Mouse (Mus musculus): ENCODE data around the gene Atf6. TPM values are rescaled to one million over a fixed set of nuclear protein-coding genes. Genes with fewer than 3 reads are reported as not detected.
A peak's percentile ranks its signal among the peaks of the same experiment; 100 is the strongest.

Atf6 gene
- total RNA-seq, 2 experiments from 2014 or later, result 22.6 to 23.1 TPM

DNA sequence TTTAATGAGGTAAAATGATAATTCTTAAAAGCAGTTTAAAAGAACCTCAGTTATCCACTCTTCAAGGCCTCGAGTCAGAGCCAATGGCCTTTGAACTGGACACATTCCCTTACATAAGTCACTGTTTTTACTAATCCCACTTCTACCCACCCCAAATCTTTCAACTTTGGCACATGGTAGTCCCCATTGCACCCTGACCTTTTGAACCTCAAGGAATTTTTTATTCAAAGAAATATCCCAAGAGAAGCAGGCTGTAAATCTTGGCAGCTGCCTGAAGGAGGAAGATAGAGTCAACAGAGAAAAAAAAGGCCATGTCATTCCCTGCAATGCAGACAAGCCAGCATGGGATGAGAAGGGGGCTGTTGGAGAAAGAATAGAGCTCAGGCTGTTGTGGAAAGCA, 93.1 kb downstream of the Atf6 start:
- no peak for DNase-seq (ENCODE audit: low spot score in 2 of 2)

DNA sequence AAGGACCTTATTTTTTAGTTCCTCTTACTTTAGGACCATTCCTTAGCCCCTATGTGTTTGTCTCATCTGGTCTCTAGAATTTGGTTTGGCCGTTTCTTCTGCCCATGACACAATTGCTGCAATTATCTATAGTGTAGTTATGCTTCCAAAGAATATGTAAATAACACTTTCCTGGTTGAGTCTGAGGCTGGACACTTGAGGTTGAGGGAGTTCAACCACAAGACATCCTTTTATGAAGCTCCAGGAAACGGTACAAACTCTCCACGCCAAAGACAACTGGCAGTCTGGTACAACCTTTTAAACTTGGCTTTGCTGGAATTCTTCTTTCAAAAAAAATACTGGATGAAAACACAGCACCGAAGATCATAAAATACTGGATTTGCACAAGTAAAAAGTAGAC, 94.1 kb downstream of the Atf6 start:
- DNase-seq (ENCODE audit: low spot score in 2 of 2), result no peak

DNA sequence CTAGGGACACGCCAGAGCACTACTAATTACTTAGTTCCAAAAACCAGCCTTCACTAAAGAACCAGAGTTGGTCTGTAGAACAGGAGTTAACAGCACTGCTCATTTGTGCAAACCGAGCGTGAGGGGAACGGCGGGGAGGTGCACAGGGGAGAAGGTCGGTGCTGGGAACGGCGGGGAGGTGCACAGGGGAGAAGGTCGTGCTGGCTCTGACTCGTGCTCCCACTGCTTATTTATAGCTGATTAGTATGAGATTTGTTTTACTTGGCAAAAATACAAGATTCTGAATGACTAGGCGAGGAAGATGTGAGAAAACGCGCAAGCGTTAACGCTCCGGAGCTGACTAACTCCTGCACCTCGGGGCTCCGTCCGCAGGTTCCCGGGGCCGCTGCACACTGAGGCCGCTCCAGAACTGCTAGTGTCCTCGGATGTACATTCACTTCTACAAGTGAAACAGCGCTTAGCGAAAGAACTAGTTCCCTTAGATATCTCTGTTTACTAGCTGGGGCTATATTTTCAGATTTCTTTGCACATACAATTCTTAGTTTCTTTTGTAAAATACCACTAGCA, 96.1 kb downstream of the Atf6 start:
- no peak for DNase-seq (ENCODE audit: low spot score in 2 of 2)

DNA sequence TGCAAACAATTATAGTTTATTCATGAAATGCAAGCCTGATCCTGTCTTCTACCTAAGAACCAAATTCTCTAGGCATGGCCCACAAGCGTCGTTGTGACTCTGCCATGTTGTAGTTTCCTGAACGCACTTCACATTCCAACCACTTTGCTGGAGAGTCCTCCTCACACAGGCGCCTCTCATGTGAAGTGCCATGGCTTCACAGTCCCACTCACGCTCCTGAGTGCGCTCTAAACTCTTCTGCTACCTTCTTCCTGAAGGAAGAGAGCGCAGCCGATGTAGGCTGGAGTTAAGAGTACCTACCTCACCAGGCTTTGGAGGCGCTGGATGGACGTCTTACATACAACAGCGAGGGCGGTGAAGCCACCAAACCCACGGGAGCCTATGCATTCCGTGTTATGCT, 96.9 kb downstream of the Atf6 start:
- no peak for DNase-seq (ENCODE audit: low spot score in 2 of 2)

DNA sequence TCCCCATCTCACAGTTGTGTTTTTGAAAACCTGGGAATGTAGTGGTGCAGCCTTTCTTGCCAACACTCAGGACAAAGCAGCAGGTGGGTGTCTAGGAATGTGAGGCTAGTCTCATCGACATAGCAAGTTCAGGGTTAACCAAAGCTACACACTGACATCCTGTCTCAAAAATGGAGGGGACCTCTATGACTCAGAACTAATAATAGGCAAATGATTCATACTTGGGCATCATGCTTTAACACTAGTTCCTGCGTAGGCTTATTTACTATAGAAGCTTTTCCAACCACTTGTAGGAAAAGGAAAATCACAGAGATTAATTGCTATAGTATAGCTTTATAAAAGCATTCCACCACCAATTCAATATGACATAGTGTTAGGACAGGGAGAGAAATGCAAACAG, 100.6 kb downstream of the Atf6 start:
- no peak for DNase-seq (ENCODE audit: low spot score in 2 of 2)

DNA sequence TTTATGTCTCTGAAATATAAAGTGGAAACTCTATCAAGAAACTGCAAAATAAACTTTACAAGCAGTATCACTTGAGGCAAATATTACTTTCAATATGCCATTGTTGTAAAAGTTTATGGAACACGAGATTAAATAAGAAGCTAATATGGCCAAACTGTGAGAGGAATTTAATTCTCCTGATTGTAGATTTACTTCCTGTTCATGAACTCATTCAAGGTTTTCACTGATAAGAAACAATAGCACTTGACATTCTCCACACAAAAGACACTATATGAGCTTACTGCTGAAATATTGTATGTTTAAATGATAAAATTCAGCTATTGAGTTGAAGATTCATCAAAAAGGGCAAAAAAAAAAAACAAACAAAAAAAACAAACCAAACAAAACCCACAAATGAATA, 102.8 kb downstream of the Atf6 start:
- DNase-seq (ENCODE audit: low spot score in 2 of 2), result no peak

DNA sequence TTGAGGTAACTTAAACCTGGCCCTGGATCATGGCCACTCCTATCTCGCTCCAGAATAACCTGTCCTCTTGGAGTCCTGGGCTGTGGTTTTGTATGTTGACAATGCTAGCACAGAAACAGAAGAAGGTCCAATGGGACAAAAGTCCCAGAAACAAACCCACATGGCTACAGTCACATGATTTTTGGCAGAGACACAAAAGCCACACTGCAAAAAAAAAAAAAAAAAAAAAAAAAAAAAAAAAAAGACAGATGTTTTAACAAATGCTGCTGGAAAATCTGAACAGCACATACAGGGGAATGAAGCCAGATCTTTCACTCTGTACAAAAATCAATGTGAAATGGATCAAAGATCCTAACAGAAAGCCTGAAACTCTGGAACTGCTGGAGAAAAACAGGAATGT, 105.9 kb downstream of the Atf6 start:
- no peak for DNase-seq (ENCODE audit: low spot score in 2 of 2)

DNA sequence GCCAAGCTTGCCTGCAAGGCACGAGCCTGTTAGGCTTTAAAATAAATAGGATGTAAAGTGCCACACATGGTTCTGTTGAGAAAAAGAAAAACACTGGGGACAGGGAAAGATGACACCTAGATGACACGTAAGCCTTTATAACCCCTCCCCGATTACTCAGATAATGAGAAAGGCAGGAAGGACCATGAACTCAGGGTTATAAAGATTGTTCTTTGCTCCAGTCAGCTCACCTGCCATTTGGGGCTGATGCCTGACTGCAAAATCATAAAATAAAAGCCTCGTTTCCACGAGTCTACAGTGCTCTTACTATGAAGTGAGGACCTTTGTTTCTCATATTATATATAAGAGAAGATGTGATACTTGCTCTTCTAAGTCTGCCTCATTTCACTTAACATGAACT, 114.0 kb downstream of the Atf6 start:
- DNase-seq (ENCODE audit: low spot score in 2 of 2), result no peak

DNA sequence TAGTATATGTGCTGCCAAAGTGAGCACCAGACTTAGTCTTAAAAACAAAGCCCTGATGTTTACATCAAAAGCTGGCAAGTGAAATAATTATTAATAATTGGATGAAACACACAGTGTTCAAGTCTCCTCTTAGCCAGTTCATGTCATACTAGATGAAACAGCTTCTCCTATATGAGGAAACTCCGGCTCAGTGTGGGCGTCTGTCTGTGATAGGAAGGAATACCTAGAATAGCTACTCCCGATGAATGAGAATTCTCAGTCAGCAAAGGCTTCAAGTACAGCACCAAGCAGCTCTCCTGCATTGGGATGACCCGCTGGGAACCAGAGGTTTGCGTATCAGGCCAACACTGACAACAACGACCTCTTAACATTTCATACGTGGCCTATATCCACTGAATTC, 115.8 kb downstream of the Atf6 start:
- no peak for DNase-seq (ENCODE audit: low spot score in 2 of 2)

DNA sequence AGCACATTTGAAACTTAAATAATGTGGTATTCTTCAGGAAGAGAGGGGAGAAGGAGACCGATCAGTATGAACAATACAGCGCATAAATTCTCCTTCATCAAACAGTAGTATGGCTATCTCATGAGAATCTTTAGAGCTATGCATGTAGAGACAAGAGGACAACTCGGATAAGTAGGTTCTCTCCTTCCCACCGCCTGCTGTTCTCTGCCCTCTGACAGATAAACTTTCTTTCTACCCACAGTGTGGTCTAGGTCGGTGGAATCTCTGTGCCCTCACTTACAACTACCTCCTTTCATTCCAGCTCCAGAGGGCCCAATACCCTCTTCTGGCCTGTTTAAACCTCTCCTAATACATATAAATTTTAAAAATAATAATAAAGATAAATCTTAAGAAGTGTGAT, 121.0 kb downstream of the Atf6 start:
- DNase-seq (ENCODE audit: low spot score in 2 of 2), result no peak

DNA sequence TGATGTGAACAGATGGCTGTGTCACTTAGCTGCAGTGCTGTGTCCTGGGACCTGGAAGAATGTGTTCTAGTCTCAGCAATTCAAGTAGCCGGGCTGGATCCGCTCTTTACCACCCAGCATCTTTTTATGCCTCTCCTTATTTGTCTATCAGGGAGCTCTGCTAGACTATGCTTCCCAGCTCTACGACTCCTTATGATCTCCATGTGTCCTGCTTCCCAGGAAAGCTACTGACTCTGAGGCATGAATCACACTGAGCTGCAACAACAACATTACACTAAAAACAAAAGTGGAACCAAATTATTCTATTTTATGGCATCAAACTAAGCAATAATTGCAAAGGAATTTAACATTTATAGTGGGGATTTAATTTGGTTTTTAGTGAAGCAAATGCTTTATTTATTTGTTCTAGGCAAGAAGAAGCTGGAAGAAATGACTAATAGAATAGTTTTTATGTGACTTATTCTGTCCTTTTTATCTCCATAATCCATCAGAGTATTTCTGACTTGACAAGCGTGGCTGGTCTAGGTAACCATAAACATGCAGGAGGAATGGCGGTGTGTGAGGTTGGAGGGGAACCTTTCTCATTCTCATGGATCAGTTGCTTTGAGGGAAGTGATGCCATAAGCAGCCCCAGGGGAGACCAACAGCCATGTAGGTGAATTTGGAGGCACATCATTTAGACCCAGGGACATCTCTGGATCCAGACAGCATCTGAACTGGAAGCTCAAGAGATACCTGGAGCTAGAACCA, 125.9 kb downstream of the Atf6 start:
- no peak for DNase-seq (ENCODE audit: low spot score in 2 of 2)

DNA sequence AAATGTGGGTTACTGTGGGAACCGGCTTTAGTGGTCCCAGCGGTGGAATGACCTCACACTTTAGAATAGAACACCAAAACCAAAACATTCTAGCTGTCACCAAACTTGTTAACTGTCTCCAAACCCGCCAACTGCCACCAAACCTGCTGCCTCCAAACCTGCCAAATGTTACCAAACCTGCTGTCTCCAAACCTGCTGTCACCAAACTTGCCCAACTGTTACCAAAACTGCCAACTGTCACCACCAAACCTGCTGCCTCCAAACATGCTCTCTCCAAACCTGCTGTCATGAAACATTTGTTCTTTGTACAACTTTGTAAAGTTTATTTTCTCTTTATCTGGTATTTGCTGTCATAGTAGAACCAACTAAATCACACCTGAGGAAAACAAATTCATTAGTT, 132.7 kb downstream of the Atf6 start:
- peak; percentile 30 to 36 for DNase-seq (ENCODE audit: low spot score in 2 of 2)

DNA sequence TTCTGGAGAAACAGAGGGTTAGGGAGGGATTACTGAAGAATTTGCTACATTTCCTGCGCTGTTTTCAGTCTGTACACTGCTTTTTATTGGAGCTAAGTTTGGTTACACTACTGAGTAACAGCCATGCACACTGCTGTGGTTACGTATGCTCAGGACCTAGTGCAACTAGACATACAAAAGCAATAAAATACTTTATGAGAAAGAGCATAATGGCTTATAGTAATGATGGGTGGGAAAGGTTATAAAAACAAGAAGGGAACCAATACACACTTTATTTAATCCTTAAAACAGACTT, 135.0 kb downstream of the Atf6 start:
- DNase-seq (ENCODE audit: low spot score in 2 of 2), result no peak

DNA sequence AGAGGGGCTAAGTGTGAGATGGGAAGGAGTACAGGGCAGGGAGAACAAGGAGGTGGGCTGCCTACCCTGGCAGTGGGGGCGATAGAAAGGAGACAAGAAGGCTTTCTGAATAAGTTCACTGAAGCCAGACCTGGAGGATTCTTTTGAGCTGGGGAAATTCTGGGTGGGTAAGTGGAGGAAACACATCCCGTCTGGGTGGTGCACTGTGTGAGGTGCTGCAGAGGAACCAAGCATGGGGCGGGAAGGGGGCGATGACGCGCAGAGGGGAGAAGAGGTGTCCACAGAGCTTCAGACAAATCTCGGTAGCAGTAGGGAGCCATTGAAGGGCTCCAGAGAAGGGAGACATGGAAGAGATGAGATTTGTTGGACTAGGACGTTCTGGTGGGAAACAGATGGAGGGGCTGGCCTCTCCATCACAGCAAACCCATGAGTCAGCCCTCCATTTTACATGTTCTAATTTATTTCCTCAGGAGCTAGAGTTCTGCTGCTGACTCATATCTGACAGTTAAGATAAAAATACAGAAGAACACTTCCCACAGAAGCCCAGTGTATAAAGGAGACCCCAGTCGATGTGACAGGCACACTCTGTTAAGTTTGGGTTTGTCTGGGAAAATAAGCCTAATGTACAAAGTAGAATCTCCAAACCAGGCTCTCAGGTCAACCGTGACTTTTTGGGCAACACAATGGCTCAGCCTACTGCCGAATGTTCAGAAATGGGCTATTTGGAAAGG, 135.5 kb downstream of the Atf6 start:
- DNase-seq (ENCODE audit: low spot score in 2 of 2), result no peak

DNA sequence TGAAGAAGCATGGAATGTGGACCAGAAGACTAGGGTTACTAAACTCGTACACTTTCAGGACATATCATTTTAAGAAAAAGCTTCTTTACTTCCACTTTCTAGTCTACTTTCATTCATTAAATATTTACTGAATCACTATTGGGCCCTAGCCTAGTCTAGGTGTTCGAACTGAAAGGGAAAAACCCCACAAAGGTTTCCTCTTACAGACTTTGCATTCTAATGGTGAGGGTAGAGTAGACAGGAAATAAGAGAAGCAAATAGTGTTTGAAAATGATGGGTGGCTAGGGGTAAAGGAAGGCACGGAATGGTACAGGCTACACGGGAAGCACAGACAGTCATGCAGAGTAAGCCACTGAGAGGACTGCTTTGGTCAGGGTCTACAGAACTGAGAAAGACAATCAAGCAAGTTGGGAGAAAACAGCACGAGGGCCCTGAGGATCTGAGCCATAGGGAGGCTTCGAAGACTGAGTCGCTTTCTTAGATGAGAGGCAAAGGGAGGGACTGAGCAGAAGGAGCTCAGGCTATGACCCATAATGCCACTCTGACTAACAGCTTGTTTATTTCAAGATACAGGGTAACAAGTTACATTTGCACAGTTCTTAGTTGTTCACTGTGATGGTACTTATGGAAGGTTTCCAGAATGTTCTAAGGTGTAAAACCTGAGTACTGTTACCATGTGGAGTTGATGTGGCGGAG, 138.2 kb downstream of the Atf6 start:
- no peak for DNase-seq (ENCODE audit: low spot score in 2 of 2)

DNA sequence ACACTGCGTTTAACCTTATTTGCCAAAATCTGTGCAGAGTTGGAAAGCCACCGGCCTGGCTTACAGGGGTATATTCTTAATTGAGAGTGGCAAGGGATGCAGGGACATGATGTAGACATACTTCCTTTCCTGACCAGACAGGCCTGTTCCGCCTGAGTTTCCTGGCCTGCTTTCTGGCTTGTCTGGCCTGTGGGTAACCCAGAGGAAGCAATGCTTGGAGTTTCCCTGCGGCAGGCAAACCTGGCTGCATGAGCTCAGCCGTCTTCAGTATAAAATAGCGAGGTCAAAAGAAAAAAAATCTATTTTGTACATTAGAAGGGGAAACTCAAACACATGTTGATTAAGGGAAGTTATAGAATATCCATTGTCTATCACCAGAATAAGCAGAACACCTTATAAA, 139.0 kb downstream of the Atf6 start:
- DNase-seq (ENCODE audit: low spot score in 2 of 2), result no peak

DNA sequence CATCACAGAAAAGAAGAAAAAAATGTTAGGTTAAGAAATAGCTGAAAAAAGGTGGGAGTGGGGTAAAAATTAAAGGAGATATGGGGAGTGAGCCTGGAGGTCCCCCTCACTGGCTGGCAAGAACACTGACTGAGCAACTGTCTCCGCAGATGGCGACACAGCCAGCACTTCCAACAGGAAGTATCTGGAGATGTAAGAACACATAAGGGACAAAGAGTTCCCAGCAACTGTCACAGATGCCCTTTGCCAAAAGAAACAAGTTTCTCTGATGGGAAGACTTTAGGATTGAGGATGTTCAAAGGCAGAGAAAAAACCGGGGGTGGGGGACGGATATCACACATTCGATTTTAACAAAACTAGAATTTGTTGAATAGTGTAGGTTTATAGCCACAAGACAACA, 146.0 kb downstream of the Atf6 start:
- peak; percentile 56 to 59 for DNase-seq (ENCODE audit: low spot score in 2 of 2)

DNA sequence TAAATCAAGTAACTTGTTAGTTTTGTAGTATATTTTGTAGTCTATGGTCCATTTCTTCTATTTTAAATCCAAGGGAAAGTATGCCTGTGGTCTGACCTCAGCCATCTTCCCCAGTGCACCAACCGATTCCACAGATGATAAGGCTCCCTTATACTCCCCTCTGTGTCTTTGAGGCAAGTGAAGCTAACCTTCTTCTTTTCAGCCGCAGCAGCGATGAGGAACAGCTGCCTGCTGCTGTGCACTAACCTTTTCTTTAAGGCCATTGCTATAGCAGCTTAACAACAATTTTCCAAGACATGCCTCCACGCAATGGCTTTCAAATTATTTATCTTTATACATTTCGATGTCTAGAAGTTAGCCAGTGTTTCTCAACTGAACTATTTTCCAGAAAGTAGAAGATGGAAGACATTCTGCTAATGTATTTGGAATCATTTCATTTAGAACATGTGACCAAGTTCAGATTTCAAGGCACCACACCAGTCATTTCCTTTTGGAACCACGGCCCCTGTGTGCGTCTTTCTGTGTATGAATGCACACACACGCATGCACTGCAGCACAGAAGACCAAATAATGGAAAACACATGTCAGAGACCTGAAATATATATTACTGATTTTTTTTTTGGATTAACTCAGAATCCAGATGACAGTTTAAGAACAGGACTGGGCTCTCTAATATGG, 149.3 kb downstream of the Atf6 start:
- DNase-seq (ENCODE audit: low spot score in 2 of 2), result no peak

DNA sequence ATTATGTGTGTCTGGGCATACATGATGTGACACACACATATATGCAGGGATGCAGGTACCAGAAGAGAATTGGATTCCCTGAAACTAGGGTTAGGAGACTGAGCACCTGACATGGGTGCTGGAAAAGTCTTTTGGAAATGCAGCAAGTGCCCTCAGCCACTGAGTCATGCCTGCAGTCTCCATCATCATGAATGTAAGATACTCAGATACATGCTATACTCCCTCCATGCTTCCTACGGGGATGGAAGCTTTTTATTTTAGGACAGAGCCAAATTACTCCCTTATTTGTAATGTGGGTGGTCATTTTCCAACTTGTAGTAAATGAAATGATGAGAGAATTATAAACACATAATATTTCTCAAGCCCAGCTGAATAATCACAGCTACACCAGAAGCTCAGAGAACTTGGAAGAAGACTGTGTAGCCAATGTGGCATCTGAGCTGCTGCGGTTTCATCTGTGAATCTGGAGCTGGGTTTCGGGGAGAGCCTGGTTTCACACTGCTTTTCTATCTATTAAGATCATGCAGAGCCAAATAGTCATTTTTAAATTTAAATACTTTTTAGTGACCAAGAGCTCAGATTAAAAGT, 150.2 kb downstream of the Atf6 start:
- DNase-seq (ENCODE audit: low spot score in 2 of 2), result no peak

DNA sequence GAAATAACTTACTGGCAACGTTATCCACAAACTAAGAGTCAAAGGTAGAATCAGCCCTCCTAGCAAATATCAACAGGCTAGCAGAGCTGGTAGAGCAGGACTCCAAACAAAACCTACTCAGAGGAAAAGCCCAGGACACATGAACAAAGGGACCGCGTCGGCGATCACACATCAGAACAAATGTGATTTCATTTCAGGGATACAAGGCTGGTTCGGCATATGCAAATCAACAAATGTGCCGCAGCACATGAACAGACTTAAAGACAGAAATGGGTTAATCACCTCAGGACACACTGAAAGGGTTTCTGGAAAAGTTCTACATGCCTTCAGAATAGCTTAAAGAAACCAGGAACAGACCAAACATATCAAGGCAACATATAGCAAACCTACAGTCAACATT, 155.8 kb downstream of the Atf6 start:
- DNase-seq (ENCODE audit: low spot score in 2 of 2), result no peak

DNA sequence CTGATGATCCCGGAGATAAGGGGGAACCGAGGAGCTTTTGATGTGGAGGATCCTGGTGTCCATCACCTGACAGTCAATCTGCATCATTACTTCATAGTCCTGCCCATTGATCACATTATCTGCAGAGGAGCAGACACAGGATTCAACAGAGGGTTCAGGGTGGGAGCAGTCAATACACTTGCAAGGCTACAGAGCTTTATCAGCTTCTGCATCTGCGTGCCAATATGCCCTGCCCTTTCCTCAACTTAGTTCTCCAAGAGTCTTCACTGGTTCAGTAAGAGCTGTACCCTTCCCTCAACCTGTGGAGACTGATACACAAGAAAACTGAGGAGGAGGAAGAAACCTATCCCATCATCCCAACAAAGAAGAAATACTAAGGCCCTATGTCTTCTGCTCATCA, 157.6 kb downstream of the Atf6 start:
- no peak for DNase-seq (ENCODE audit: low spot score in 2 of 2)

Data from layer of hippocampus, postnatal 10 days (tissue).